Mouse (Mus musculus) cerebellum, adult 2 months (tissue): ENCODE measurements around the gene Nop53. TPM values are rescaled to one million over a fixed set of nuclear protein-coding genes. Genes with fewer than 3 reads are reported as not detected.

Experiments
- DNase-seq, 2 experiments: peaks; one replicate each; pipeline ENCODE4 v3.0.0; 2021
- H3K27ac ChIP-seq: fragments of 200-500 bp; 2 replicates; pipeline ENCODE4 v1.5.1; 2012; ENCODE audit warnings: low read length, control low read depth, inconsistent platforms; ENCODE audit not compliant: insufficient read depth
- H3K27me3 ChIP-seq: fragments of 200-500 bp; 2 replicates; pipeline ENCODE4 v1.6.1; 2012; ENCODE audit warnings: inconsistent platforms, mild to moderate bottlenecking, low read length, moderate library complexity; ENCODE audit not compliant: control insufficient read depth, insufficient read depth
- H3K4me1 ChIP-seq: fragments of 200-500 bp; 2 replicates; pipeline ENCODE4 v1.6.1; 2011; ENCODE audit warnings: low read length; ENCODE audit not compliant: control insufficient read depth, insufficient read depth
- H3K4me3 ChIP-seq: fragments of 200-500 bp; replicated peaks from 2 replicates; pipeline ENCODE3; 2011; ENCODE audit warnings: mild to moderate bottlenecking, low read depth, low read length, control low read depth; ENCODE audit not compliant: insufficient read depth
- CTCF ChIP-seq: fragments of 200-500 bp; IDR thresholded peaks from 2 replicates; pipeline ENCODE4 v1.5.1; 2011; ENCODE audit warnings: low read depth, mild to moderate bottlenecking, control low read depth, low read length, moderate library complexity, borderline replicate concordance; ENCODE audit not compliant: insufficient read depth
- POLR2A ChIP-seq: fragments of 200-500 bp; IDR thresholded peaks from 2 replicates; pipeline ENCODE4 v1.6.1; 2011; ENCODE audit warnings: low read length, control low read depth, borderline replicate concordance; ENCODE audit not compliant: insufficient read depth
- WGBS: fragments of 180-500 bp; shearing (Covaris S2); methylation state at CpG from one replicate; pipeline ENCODE4 v1.1.7; 2018; 5-methylcytosine and 5-hydroxymethylcytosine counted together
- polyA plus RNA-seq: library from polyadenylated mRNA; depleted of rRNA; stranded (reverse); fragments of >200 nt; gene quantifications from 2 replicates; pipeline ENCODE4 v1.2.3, GENCODE M21; 2012; rRNA removed

The Nop53 gene
- polyA plus RNA-seq = 104 and 108 TPM in 2 replicates

GRCm38 (mm10) chr7:15945721-15946536, at the start of gene Nop53:
Gene Nop53, minus strand, starts transcription at chr7:15946074.
- peak within 1 kb of the TSS; percentile 99 for H3K27ac ChIP-seq
- peak within 1 kb of the TSS; percentile 90 for H3K4me3 ChIP-seq
- TF ChIP-seq POLR2A (no peak; the same call in none of the 2 replicates), CTCF (no peak)
- no peaks in the 10 kb centered on the region for H3K27me3 ChIP-seq
- DNase-seq = peak; percentile 95 to 98
- H3K4me1 ChIP-seq = peaks cover 3% of the 10 kb centered on the region; the same call in 1 of the 2 replicates
- WGBS = 2% methylated on average over 59 of the region's 59 CpGs

- no peaks in the 10 kb centered on the region for H3K27me3 ChIP-seq
- no peak for DNase-seq
- TF ChIP-seq CTCF (no peak), POLR2A (no peak)
- no peaks in the 10 kb centered on the region for H3K4me1 ChIP-seq
- WGBS = 92% methylated on average over 4 of the region's 4 CpGs
- no peak overlapping the region for H3K27ac ChIP-seq
- H3K4me3 ChIP-seq = no peak overlapping the region
Observed at GRCm38 (mm10) chr7:15993789-15994188, 47.9 kb upstream of the Nop53 start.

- 89% methylated on average over 3 of the region's 3 CpGs for WGBS
- DNase-seq = no peak
- Histone ChIP-seq H3K4me3 (no peak overlapping the region), H3K27me3 (no peaks in the 10 kb centered on the region), H3K27ac (no peak overlapping the region), H3K4me1 (no peaks in the 10 kb centered on the region)
- TF ChIP-seq CTCF (no peak), POLR2A (no peak)
Observed at GRCm38 (mm10) chr7:15993152-15993551, 47.3 kb upstream of the Nop53 start.

- WGBS = 65% methylated on average over 3 of the region's 3 CpGs
- TF ChIP-seq POLR2A = no peak
- TF ChIP-seq CTCF = no peak
- H3K27me3 ChIP-seq = no peaks in the 10 kb centered on the region
- H3K4me1 ChIP-seq = no peaks in the 10 kb centered on the region
- no peak for DNase-seq
- H3K4me3 ChIP-seq = no peak overlapping the region
- H3K27ac ChIP-seq = no peak overlapping the region
Observed at GRCm38 (mm10) chr7:15991764-15992163, 45.9 kb upstream of the Nop53 start.

- H3K27me3 ChIP-seq = no peaks in the 10 kb centered on the region
- no peak for TF ChIP-seq POLR2A
- no peak for TF ChIP-seq CTCF
- 71% methylated on average over 16 of the region's 16 CpGs for WGBS
- H3K4me3 ChIP-seq = no peak overlapping the region
- H3K27ac ChIP-seq = no peak overlapping the region
- no peak for DNase-seq
- no peaks in the 10 kb centered on the region for H3K4me1 ChIP-seq
Observed at GRCm38 (mm10) chr7:15987661-15988356, 41.9 kb upstream of the Nop53 start.

- Histone ChIP-seq H3K4me1 (peaks cover 10% of the 10 kb centered on the region), H3K27me3 (no peaks in the 10 kb centered on the region), H3K27ac (no peak overlapping the region), H3K4me3 (no peak overlapping the region)
- DNase-seq = peak in 1 of 2 experiments; percentile 59
- WGBS = 28% methylated on average over 4 of the region's 4 CpGs
- TF ChIP-seq CTCF = peak; percentile 33; the same call in 1 of the 2 replicates
- TF ChIP-seq POLR2A = no peak
Observed at GRCm38 (mm10) chr7:15982729-15983407, 37.0 kb upstream of the Nop53 start.

GRCm38 (mm10) chr7:15981538-15981937, 35.7 kb upstream of the Nop53 start:
- no peak overlapping the region for H3K4me3 ChIP-seq
- no peaks in the 10 kb centered on the region for H3K27me3 ChIP-seq
- WGBS = 58% methylated on average over 4 of the region's 4 CpGs
- TF ChIP-seq CTCF (no peak), POLR2A (no peak)
- peaks cover 10% of the 10 kb centered on the region for H3K4me1 ChIP-seq
- DNase-seq = no peak
- no peak overlapping the region for H3K27ac ChIP-seq

GRCm38 (mm10) chr7:15980246-15980645, 34.4 kb upstream of the Nop53 start:
- DNase-seq = peak in 1 of 2 experiments; percentile 46
- H3K4me3 ChIP-seq = no peak overlapping the region
- WGBS = 23% methylated on average over 8 of the region's 8 CpGs
- no peaks in the 10 kb centered on the region for H3K27me3 ChIP-seq
- no peak overlapping the region for H3K27ac ChIP-seq
- H3K4me1 ChIP-seq = peaks cover 10% of the 10 kb centered on the region
- no peak for TF ChIP-seq POLR2A
- no peak for TF ChIP-seq CTCF
